Mouse (Mus musculus) erythroblast, embryonic 14.5 days (primary cell): ENCODE measurements around the gene Npas1. TPM values are rescaled to one million over a fixed set of nuclear protein-coding genes. Genes with fewer than 3 reads are reported as not detected.

Experiments
- H3K27me3 ChIP-seq: 2 replicates; pipeline ENCODE4 v1.6.1; 2012; ENCODE audit warnings: inconsistent platforms; ENCODE audit not compliant: control insufficient read depth
- H3K36me3 ChIP-seq: 2 replicates; pipeline ENCODE4 v1.6.1; 2012; ENCODE audit warnings: mild to moderate bottlenecking, inconsistent platforms; ENCODE audit not compliant: control insufficient read depth
- H3K4me1 ChIP-seq: 2 replicates; pipeline ENCODE4 v1.6.1; 2012; ENCODE audit warnings: inconsistent platforms; ENCODE audit not compliant: control insufficient read depth
- H3K4me3 ChIP-seq: replicated peaks from 2 replicates; pipeline ENCODE3; 2012; ENCODE audit warnings: moderate library complexity, mild to moderate bottlenecking, inconsistent platforms
- H3K9me3 ChIP-seq: 2 replicates; pipeline ENCODE4 v1.6.1; 2012; ENCODE audit warnings: low read length, inconsistent platforms, mixed read lengths; ENCODE audit not compliant: control insufficient read depth
- GATA1 ChIP-seq: IDR thresholded peaks from 2 replicates; pipeline ENCODE4 v1.6.1; 2012; ENCODE audit warnings: low read length, inconsistent platforms, mixed read lengths
- TAL1 ChIP-seq: IDR thresholded peaks from 3 replicates; pipeline ENCODE4 v1.6.1; 2012; ENCODE audit warnings: low read length, inconsistent platforms, mixed read lengths
- polyA plus RNA-seq: library from polyadenylated mRNA; stranded (reverse); fragments of >175 nt; gene quantifications from 2 replicates; pipeline ENCODE4 v1.2.3, GENCODE M21; 2012

The Npas1 gene
- polyA plus RNA-seq, result not detected in 2 replicates

DNA sequence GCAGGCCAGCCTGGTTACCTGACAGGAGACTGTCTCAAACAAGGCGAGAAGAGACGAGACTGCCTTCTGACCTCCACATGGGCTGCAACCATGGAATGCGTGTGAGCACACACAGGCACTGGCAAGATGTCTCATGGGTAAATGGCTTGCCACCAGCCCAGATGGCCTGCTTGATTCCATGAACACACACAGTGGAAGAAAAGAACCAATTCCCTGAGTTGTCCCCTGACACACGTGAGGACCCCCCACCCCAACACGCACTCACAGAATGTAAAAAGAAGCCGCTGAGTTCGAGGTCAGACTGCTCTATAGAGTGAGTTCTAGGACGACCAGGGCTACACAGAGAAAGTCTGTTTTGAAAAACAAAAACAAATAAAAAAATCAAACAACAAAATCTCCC, at the start of gene Npas1:
Gene Npas1, minus strand, starts transcription at position 101 of the 400 bp plus-strand sequence.
- no peaks in the 10 kb centered on the region for H3K36me3 ChIP-seq
- peaks cover 15% of the 10 kb centered on the region for H3K9me3 ChIP-seq
- no peak within 1 kb of the TSS for H3K4me3 ChIP-seq
- H3K4me1 ChIP-seq, result peaks cover 13% of the 10 kb centered on the region
- TF ChIP-seq GATA1 (no peak), TAL1 (no peak)
- peaks cover 57% of the 10 kb centered on the region for H3K27me3 ChIP-seq

DNA sequence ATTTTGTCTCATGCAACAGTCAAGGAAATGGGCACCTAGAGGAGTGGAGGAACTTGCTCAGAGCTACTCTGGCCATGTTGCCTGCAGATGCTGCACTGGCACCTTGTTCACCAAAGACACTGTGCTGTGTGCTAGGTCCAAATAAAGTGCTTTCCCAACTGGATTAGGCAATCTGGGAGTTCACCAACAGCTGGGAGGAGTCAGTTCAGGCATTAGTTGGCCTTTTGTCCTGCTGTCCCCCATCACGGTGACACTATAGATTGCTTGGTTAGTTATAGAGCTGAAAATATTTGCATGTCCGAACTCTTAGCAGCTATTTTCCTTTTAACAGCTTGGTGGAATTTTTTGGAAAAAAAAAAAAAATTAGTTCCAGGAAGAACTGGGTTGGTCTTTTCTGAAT, 48.5 kb upstream of the Npas1 start:
- TF ChIP-seq GATA1 (no peak), TAL1 (no peak)
- Histone ChIP-seq H3K9me3 (no peaks in the 10 kb centered on the region), H3K4me3 (no peak overlapping the region), H3K4me1 (no peaks in the 10 kb centered on the region), H3K27me3 (no peaks in the 10 kb centered on the region), H3K36me3 (no peaks in the 10 kb centered on the region; the same call in 1 of the 2 replicates)

DNA sequence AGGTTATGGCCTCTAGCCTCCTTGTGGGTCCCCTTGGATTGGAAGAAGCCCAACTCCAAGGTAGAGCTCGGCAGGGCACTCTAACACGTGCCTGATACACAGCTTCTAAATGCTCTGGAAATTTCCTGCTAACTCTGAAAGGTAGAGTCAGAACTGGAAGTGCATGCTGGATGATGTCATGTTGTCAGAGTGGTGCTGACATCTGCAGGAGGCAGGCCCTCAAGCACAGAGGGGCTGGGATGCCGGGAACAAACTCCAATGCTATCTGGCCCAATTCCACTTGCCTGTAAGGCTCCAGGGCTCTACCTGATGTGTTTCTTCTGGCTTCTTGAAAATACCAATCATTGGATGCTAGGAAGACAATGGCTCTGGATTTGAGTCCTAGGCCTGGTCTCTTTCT, 47.9 kb upstream of the Npas1 start:
- H3K4me3 ChIP-seq, result no peak overlapping the region
- H3K27me3 ChIP-seq, result no peaks in the 10 kb centered on the region
- TF ChIP-seq GATA1 (no peak), TAL1 (no peak)
- H3K4me1 ChIP-seq, result no peaks in the 10 kb centered on the region
- H3K9me3 ChIP-seq, result no peaks in the 10 kb centered on the region
- H3K36me3 ChIP-seq, result no peaks in the 10 kb centered on the region; the same call in 1 of the 2 replicates

DNA sequence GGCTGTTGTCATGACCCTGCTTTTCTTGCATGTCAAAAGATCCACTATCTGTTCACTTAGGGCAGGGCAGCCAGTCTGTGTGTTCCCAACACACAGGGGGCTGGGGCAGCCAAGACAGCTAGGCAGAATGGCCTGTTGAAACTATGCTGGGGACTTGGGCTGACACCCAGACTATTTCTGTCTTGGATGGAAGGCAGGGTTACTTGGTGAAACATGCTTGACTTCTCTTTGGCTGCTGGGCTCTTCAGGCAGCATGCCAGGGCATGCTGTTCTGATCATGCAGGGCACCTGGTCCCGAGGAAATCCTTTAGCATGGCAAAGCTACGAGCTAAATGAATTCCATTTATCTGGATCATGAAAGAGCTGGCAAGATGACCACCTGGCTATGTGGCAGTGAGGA, 46.8 kb upstream of the Npas1 start:
- Histone ChIP-seq H3K27me3 (no peaks in the 10 kb centered on the region), H3K4me3 (no peak overlapping the region), H3K9me3 (no peaks in the 10 kb centered on the region), H3K36me3 (no peaks in the 10 kb centered on the region; the same call in 1 of the 2 replicates), H3K4me1 (no peaks in the 10 kb centered on the region)
- TF ChIP-seq GATA1, result no peak
- no peak for TF ChIP-seq TAL1

DNA sequence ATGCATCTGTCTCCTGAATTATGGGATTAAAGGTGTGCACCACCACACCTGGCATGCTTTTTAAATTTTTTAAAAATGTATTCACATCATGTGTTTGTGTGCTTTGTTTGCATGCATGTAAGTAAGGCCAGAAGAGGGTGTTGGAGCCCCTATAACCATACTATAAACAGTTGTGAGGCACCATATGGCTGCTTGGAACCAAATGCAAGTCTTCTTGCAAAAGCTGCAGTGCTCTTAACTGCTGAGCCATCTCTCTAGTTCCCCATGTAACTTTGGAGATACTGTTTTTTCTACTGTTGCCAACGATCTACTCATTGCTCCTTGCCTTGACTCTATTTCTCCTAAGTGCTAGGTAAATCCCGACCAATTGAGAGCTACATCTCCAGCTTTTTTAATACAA, 41.8 kb upstream of the Npas1 start:
- Histone ChIP-seq H3K9me3 (no peaks in the 10 kb centered on the region), H3K36me3 (peaks cover 4% of the 10 kb centered on the region), H3K4me3 (no peak overlapping the region), H3K4me1 (no peaks in the 10 kb centered on the region), H3K27me3 (no peaks in the 10 kb centered on the region)
- TF ChIP-seq TAL1 (no peak), GATA1 (no peak)

DNA sequence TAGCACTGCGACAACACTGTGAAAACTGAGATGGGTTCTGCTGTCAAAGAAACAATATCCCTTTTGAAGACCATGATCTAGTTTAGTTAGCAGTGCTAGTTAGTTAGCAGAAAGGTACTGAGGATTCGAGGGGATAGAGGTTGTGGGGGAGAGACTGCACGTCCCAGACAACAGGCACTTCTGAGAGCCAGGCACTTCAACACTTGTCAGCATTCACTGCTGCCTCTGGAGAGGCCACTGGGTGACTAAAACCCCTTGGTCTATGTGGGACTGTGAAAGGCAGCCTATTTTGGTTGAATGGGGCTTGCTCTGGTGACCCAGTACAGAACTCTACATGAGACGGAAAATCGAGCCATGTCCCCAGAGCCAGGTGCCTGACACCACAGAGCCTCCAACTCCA, 39.7 kb upstream of the Npas1 start:
- TF ChIP-seq GATA1 (no peak), TAL1 (no peak)
- Histone ChIP-seq H3K4me1 (no peaks in the 10 kb centered on the region), H3K27me3 (no peaks in the 10 kb centered on the region), H3K4me3 (no peak overlapping the region), H3K36me3 (peaks cover 5% of the 10 kb centered on the region), H3K9me3 (no peaks in the 10 kb centered on the region)

DNA sequence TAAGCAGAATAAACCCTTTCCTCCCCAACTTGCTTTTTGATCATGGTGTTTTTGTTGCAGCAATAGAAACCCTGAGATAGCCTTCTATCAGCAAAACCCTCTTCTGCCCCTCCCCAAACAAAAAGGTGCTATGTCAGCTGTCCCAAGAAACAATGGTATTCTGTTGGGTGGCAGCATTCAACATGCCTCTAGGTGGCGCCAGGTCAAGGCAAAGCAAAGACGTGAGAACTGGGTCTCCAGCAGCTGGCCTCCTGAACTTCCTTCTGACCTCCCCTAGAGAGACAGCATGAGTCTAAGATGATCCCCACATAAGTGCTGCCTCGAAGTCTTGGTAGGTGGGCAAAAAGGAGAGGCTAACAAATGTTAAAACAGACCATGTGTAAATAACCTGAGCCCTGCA, 29.8 kb upstream of the Npas1 start:
- no peaks in the 10 kb centered on the region for H3K4me1 ChIP-seq
- no peak overlapping the region for H3K4me3 ChIP-seq
- TF ChIP-seq GATA1, result no peak
- TF ChIP-seq TAL1, result no peak
- H3K36me3 ChIP-seq, result peaks cover 14% of the 10 kb centered on the region
- no peaks in the 10 kb centered on the region for H3K9me3 ChIP-seq
- H3K27me3 ChIP-seq, result no peaks in the 10 kb centered on the region

DNA sequence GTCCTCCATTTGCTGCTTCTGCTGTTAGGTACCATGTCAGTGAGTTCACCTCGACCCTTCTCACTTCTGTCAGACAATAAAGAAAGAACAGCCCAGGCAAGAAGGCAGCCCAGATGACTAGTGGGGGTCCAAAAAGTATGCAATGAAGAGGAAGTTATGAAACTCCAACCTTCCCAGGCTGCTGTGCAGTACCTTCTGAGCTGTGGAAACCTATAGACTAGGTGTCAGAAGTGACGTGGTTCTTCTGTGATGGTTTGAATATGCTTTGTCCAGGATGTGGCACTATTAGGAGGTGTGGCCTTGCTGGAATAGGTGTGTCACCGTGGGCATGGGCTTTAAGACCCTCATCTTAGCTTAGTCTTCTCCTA, 27.7 kb upstream of the Npas1 start:
- Histone ChIP-seq H3K9me3 (no peaks in the 10 kb centered on the region), H3K27me3 (no peaks in the 10 kb centered on the region), H3K36me3 (peaks cover 14% of the 10 kb centered on the region), H3K4me1 (no peaks in the 10 kb centered on the region), H3K4me3 (no peak overlapping the region)
- TF ChIP-seq TAL1 (no peak), GATA1 (no peak)

DNA sequence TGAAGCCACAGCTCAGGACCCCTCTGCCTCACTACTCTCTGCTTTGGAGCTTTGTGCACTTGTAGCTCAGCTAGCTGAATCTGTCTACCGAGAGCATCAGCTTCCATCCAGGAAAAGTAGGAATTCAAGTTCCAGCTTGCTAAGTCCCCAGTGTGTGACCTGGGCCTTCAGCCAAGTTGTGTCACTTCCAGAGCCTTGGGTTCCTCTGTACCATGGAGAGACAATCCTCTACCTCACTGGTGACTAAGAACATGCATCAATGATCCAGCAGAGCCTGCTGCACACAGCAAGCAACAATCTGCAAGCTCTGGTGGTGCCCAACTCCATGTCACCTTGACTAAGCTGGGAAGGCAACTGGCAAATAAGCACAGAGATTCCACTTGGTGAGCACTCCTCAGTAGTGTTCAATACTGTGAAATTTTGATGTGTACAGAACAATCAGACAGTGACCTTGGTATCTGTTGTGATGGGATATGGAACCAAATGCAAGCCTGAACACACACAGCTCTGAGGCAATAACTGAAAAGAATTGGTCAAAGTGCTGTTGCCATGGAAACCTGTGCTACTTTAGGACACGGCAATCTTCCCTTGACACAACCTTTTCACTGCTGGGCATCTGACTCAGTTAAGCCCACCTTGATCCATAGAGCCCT, 27.2 kb upstream of the Npas1 start:
- TF ChIP-seq GATA1 (no peak), TAL1 (no peak)
- H3K36me3 ChIP-seq, result peaks cover 17% of the 10 kb centered on the region
- H3K4me1 ChIP-seq, result no peaks in the 10 kb centered on the region
- H3K9me3 ChIP-seq, result no peaks in the 10 kb centered on the region
- H3K27me3 ChIP-seq, result no peaks in the 10 kb centered on the region
- H3K4me3 ChIP-seq, result no peak overlapping the region

DNA sequence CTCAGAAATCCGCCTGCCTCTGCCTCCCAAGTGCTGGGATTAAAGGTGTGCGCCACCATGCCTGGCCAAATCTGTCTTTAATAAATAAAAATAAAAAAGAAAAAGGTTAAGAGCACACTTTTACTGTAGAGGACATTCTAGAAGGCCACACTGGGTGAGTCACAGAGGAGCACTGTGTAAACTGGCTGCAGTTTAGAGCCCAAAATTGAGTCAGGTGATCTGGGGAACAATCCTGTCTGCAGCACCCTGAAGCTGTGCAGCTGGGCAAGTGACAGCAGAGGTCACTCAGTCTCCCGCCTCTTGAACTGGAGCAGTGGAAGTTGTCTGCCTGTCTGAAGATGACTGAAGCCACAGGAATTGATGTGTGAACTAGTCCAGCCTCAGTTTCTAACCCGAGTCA, 24.0 kb upstream of the Npas1 start:
- no peaks in the 10 kb centered on the region for H3K9me3 ChIP-seq
- H3K4me3 ChIP-seq, result no peak overlapping the region
- peaks cover 34% of the 10 kb centered on the region for H3K36me3 ChIP-seq
- TF ChIP-seq TAL1, result no peak
- no peak for TF ChIP-seq GATA1
- no peaks in the 10 kb centered on the region for H3K27me3 ChIP-seq
- no peaks in the 10 kb centered on the region for H3K4me1 ChIP-seq
